Mouse (Mus musculus): Measurements from ENCODE around the gene Sim1.
A peak's percentile ranks its signal among the peaks of the same experiment; 100 is the strongest.

The Sim1 gene

GRCm38 (mm10) chr10:50894170-50894991, at the start of gene Sim1:
Gene Sim1 (plus strand): TSS chr10:50894754.
- DNase-seq = peak; percentile 27 to 38

GRCm38 (mm10) chr10:50868202-50868601, 26.4 kb upstream of the Sim1 start:
- DNase-seq = no peak

DNA sequence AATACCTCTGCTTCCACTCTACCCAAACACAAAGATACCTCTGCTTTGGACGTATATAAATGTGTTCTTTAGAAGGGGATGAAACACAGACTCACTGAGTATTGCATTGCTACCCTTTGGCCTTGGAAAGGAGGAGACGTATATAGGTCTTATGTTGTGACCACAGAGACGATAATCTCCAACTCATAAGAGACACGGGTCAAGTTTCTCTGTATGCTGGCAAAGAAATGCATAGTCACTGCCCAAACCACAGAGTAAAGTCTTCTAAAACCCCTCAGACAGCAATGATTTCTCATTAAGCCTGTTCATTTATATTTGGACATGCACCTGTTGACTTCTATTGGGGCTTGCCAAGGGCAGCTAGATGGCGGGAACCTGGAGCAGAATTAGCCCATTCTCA, 17.6 kb upstream of the Sim1 start:
- no peak for DNase-seq

GRCm38 (mm10) chr10:50881476-50882069, 13.0 kb upstream of the Sim1 start:
- DNase-seq = no peak

- DNase-seq = no peak
These were observed 12.2 kb upstream of the Sim1 start for GRCm38 (mm10) chr10:50882366-50882765.

DNA sequence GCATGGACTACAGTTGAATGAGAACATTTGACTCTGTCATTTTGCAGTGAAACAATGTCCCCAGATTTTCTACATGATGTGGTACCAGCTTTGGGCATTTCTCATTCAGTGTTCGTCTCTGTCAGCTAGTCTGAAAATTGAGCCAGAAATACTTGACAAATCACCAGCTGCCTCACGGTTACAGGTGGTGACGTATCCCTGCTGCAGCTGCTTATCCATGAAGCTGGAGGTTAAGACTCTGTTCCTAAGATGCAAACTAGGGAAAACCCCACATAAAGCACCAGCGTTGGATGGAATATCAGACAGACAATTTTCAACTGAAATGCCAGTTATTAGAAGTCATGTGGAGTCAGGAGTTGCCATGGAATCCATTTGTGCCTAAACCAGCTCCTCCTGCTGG, 8.2 kb upstream of the Sim1 start:
- no peak for DNase-seq

DNA sequence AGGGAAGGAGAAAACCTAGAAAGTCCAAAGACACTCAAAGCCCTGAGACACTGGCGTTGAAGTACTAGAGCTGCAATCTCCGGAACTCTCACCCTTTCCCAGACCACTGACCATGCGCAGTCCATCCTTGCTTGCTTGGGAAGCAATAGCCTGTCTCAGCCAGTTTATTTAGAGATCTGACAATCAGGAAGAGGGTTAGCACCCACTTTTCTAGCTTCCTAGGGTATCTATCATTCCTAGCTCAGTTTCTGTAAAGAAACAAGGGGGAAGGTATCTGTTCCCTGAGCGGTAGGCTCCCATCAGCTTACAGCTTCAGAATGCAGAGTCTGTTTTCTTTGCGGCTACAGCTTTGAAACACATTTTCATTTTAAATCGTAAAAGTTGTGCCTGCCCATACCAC, 3.9 kb upstream of the Sim1 start:
- no peak for DNase-seq

DNA sequence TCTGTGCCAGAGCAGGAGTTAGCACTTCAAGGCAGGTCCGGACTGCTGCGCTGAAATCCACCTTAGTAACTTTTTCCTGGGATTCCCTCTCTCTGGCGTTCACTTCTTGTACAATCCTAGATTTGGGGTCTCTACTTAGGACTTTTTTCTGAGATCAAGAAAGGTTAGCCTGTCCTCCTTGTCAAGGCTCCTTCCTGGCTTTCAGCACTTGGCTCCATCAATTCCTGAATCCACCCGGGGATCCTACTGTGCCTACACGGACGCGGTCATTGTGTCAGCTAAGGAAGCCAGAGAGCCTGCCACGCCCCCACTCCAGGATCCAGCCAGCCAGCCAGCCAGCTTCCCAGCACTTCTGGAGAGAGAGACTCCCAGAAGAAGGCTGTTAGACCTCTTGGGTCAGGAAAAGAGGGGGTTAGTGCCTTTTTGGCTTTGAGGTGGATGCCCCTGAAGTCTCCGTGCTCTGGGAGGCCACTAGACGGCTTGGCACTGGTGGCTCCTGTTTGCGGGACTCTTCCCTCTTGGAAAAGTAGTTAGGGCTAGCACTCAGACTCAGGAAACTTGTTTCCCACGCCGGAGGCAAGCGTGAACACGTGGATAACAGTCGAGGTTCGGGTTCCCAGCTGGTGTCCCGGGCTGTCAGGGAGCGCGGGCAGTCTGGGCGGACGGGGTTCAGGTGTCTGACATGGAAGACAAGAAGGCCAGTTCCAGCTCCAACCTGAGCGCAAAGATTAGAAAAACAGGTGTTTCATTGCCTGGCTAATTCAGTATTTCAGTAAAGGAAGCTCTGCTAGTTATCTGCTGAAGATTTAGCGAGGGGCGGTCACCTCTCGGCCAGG, 2.5 kb upstream of the Sim1 start:
- DNase-seq = no peak

DNA sequence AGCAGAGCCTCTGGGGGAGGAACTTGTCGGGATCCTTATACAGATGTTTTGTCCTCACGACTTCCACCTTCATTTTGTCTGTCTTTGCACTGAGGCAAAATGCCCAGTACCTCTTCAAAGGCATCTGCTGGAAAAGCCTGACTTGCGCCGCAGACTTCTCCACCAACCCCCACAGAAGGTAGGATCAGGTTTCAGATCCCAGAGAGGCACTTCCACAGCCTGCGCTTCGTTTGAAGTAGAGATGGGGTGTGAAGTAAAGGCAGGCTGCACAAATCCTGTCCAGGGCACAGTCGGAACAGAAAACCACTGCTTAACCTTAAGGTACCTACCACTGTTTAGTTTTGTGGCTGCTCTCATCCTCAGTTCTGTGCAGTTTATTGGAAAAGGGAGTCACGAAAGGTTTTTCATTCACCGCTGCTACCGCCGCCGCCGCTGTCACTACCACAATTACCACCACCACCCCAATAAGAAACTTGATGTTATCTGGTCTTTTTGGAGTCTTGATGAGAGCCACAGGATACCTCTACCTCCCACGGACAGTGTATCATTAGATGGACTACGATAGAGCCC, 1.7 kb upstream of the Sim1 start:
- no peak for DNase-seq

- no peak for DNase-seq
These were observed 1.0 kb upstream of the Sim1 start for GRCm38 (mm10) chr10:50893546-50893945.

GRCm38 (mm10) chr10:50895091-50895790, 687 bp downstream of the Sim1 start:
- no peak for DNase-seq

- DNase-seq = no peak
These were observed 1.6 kb downstream of the Sim1 start for GRCm38 (mm10) chr10:50895881-50896766.

DNA sequence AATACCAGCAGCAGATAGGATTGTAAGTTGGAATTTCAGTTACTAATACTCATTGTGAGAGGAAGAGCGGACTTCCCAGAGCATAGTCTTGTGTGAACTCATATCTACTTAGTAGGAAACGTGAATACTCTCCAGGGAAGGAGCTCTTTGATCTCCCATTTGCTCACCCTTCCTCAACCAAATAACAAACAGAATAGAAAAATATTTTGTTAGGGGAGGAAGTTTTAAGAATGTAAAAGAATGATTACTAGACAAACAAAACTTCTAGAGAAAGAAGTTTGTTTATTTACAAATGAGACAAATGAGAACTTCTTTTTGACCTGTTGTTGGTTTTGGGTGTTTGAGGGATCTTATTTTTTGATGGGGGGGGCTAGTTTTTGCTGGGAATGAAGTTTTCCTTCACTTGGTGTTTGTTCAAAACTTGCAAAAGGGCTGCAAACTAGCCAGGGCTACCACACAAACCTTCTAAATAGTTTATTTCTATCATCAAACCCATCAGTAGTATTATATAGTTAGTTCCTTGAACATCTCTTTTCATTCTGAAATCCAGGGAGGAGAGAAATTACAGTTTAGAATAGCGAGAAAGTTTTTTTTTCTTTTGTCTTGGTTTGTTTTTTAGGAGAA, 2.3 kb downstream of the Sim1 start:
- no peak for DNase-seq

DNA sequence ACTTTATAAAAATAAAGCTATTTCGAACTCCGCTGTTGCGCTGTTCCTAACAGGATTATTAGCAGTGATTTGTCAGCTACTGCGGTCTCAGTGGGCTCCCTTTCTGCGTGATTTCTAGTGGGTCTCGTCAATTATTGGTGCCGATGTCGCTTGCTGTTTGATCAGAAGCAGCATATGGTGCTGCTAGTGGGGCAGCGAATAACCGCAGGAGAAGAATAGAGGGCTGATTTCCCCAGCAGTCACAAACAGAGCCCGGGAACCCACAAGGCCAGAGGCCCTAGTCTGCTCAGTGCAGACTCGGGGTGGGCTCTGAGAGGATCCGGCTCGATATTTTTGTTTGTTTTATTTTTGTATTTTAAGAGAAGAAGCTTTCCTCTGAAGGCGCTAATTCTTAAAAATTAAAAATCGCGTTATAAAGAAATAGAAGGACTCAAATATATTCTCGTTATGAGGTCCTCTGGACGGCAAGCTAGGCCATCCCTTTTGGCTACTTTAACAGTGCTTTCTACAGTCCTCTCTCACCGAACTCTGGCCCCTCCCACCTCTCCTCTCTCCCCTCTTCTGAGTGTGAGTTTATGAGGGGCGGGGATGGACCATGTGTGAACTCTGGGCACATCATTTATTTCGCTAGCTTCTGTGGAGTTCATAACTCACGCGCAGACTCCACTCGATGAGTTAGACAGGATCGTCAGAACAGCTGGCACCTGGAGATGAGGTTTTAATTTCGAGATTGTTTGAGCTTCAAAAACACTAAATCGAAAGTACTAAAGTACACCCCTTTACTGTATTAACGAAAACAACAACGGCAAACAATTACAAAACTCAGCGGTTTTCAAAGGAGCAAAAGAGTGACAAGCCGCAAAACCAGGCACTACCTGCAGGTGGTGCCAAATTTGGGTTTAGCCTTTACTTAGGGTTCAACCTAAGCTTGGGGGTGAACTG, 3.2 kb downstream of the Sim1 start:
- DNase-seq = peak in 1 of 2 experiments; percentile 16

DNA sequence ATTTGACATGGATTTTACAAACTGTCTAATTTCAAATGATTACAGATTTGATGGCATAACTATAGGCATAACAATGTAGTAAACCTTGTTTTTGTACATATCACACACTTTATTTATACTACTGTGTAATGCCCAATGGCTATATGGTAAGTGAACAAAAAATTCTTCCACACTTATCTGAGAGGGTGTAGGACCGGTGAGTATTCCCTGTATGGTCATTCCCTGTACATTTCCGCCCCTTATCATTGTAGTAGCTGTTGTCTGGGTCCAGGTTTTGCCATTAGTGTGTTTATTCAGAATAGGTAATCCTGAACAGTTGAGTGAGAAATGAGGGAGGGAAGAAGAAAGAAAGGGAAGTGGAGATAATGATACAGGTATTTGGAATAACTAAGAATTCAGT, 4.1 kb downstream of the Sim1 start:
- no peak for DNase-seq

DNA sequence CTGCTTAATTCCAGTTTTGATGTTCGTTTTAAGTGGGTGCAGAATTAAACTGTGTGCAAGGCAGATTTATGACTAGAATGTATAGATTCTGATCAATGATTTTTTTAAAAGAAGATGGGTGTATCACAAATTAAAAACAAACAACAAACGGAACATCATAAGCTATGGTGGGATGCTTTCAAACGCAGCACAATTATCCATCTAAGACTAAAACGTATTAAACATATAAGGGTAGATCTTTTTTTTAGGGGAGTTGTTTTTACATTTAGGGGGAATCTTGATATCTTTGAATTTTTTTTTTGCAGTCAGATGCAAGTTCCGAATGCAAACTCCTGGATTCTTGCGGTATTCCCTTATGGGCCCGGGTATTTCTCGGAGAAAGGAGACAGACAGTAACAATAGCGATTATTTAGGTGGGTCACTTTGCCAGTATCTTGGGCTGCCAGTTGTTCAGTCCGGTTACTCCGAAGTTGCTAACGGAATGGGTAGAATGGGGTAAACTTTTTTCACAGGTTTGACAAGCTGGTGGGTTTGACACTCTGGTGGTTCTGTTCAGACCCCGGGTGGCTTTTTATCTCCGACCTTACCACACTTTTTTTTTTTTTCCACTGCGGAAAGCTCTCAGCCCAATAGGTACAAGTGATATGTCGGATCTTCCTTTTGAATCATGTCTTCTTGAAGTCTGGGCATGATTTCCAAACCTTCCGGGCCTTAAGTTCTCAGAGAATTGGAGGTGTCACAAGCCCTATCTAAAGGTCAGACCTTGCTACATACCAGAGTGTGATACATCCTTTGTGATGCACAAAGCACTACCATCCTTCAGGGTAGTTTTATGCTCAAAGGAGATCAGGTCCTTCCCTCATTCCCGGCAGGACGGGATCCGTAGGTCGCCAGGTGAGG, 5.5 kb downstream of the Sim1 start:
- DNase-seq = no peak

DNA sequence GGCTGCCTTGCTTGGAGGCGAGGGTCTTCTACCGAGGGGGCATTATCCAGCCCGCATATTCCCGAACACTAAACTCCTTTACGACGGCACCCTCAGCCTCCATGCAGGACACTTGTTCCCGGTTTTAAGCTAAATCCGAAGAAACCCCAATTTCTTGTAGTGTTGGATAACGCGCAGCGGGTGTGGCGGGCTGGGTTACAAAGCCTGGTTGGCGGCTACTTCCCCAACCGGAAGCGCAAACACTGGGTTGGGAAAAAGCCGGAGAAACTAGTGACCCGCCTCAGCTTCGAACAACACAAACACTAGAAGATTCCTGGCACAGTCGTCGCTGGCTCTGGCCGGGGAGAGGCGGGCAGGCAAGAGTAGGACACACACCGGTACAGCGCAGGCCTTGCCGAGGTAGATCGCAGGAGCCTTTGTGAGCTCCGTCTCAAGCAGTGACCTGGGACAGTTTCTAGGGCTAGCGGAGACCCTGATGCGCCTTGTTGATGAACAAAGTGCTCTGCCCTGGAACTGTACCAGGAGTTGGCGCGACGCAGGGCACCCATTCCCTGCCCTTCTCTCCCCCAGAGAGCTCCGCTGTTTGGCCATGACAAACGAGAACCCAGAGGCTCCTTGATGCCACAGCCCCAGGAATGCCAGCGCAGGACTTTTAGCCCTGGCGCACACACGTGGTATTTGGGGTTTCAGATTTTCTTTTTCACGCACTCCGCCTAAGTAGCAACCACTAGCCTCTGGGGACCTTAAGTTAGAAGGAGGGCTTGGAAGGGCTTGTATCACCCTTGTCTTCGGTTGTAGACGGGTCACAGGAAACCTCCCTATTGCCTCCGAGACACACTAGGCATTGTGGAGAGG, 6.4 kb downstream of the Sim1 start:
- no peak for DNase-seq

Measured in cerebellum, postnatal 36 days (tissue).